Mouse (Mus musculus) intestine, embryonic 16.5 days (tissue): Measurements from ENCODE around the gene Hspbp1. TPM values are rescaled to one million over a fixed set of nuclear protein-coding genes. Genes with fewer than 3 reads are reported as not detected.
A peak's percentile ranks its signal among the peaks of the same experiment; 100 is the strongest.

Experiments used
- ATAC-seq: fragments of 200-750 bp; cut with Nextera tagmentation; 2 replicates; pipeline ENCODE4 v1.8.0; 2017; ENCODE audit warnings: moderate TSS enrichment, moderate library complexity
- H3K27ac ChIP-seq: fragments of 300-500 bp; sonication (generic); 2 replicates; pipeline ENCODE4 v1.5.1; 2014; ENCODE audit warnings: mild to moderate bottlenecking, low read length
- H3K27me3 ChIP-seq: fragments of 300-500 bp; sonication (generic); replicated peaks from 2 replicates; pipeline ENCODE4 v1.6.1; 2014; ENCODE audit warnings: low read length, control low read depth, mixed read lengths; ENCODE audit not compliant: control insufficient read depth, insufficient read depth
- H3K36me3 ChIP-seq: fragments of 300-500 bp; sonication (generic); 2 replicates; pipeline ENCODE4 v1.6.1; 2014; ENCODE audit warnings: low read length, control low read depth; ENCODE audit not compliant: control insufficient read depth, insufficient read depth
- H3K4me1 ChIP-seq: fragments of 300-500 bp; sonication (generic); 2 replicates; pipeline ENCODE4 v1.6.1; 2014; ENCODE audit warnings: low read length, control low read depth, mixed read lengths; ENCODE audit not compliant: control insufficient read depth, insufficient read depth
- H3K4me2 ChIP-seq: fragments of 300-500 bp; sonication (generic); 2 replicates; pipeline ENCODE4 v1.6.1; 2014; ENCODE audit warnings: low read depth, low read length, control low read depth
- H3K4me3 ChIP-seq: fragments of 300-500 bp; sonication (generic); 2 replicates; pipeline ENCODE4 v1.5.1; 2014; ENCODE audit warnings: mild to moderate bottlenecking, low read length
- H3K9ac ChIP-seq: fragments of 300-500 bp; sonication (generic); 2 replicates; pipeline ENCODE4 v1.6.1; 2014; ENCODE audit warnings: low read depth, low read length
- H3K9me3 ChIP-seq: fragments of 300-500 bp; sonication (generic); 2 replicates; pipeline ENCODE4 v1.6.1; 2016; ENCODE audit warnings: low read length, control low read depth; ENCODE audit not compliant: control insufficient read depth
- WGBS: fragments of 180-500 bp; shearing (Covaris S2); extraction: QIAGEN DNeasy Blood & Tissue Kit; methylation state at CpG from one replicate; pipeline ENCODE4 v1.1.7; 2014; 5-methylcytosine and 5-hydroxymethylcytosine counted together
- polyA plus RNA-seq: library from polyadenylated mRNA; unstranded; fragments of >200 nt; fragmentation: Nextera tagmentation; extraction: Ambion mirVana; gene quantifications from 2 replicates; pipeline ENCODE4 v1.2.1, GENCODE M21; 2015

Hspbp1 gene
- polyA plus RNA-seq, 1 experiment from 2014 or later: 95.4 TPM

GRCm38 (mm10) chr7:4674114-4674731, 10.6 kb downstream of the Hspbp1 start:
- peak; percentile 63 for ATAC-seq
- Histone ChIP-seq H3K4me2 (no peak overlapping the region), H3K27me3 (no peaks in the 10 kb centered on the region), H3K9me3 (no peaks in the 10 kb centered on the region), H3K4me3 (no peak overlapping the region), H3K9ac (0 out of 2 replicates have a peak overlapping the region, but pooled peaks have one; percentile 21), H3K27ac (peak overlapping the region; percentile 31; the same call in 1 of the 2 replicates), H3K36me3 (peaks cover 2% of the 10 kb centered on the region; the same call in 1 of the 2 replicates), H3K4me1 (peaks cover 7% of the 10 kb centered on the region; the same call in 1 of the 2 replicates)
- 57% methylated on average over 12 of the region's 12 CpGs for WGBS

GRCm38 (mm10) chr7:4671956-4672355, 12.9 kb downstream of the Hspbp1 start:
- Histone ChIP-seq H3K9ac (no peak overlapping the region), H3K9me3 (no peaks in the 10 kb centered on the region), H3K27me3 (no peaks in the 10 kb centered on the region), H3K4me2 (no peak overlapping the region), H3K27ac (peak overlapping the region; percentile 52; the same call in 1 of the 2 replicates), H3K36me3 (peaks cover 2% of the 10 kb centered on the region; the same call in 1 of the 2 replicates), H3K4me3 (no peak overlapping the region), H3K4me1 (peaks cover 7% of the 10 kb centered on the region; the same call in 1 of the 2 replicates)
- ATAC-seq: peak; percentile 41; the same call in 1 of the 2 replicates
- 54% methylated on average over 4 of the region's 4 CpGs for WGBS

GRCm38 (mm10) chr7:4670655-4671255, 14.1 kb downstream of the Hspbp1 start:
- 84% methylated on average over 8 of the region's 8 CpGs for whole genome bisulfite sequencing
- H3K9ac ChIP-seq: no peak overlapping the region
- H3K4me1 ChIP-seq: peaks cover 7% of the 10 kb centered on the region; the same call in 1 of the 2 replicates
- H3K9me3 ChIP-seq: no peaks in the 10 kb centered on the region
- H3K36me3 ChIP-seq: peaks cover 5% of the 10 kb centered on the region
- no peak overlapping the region for H3K4me3 ChIP-seq
- H3K27ac ChIP-seq: no peak overlapping the region
- no peak overlapping the region for H3K4me2 ChIP-seq
- ATAC-seq: 0 out of 2 replicates have a peak, but pooled peaks have one; percentile 17
- no peaks in the 10 kb centered on the region for H3K27me3 ChIP-seq

- H3K4me1 ChIP-seq: 0 out of 2 replicates have a peak, but pooled peaks cover under 1% of the 10 kb centered on the region
- H3K36me3 ChIP-seq: peaks cover 5% of the 10 kb centered on the region
- no peaks in the 10 kb centered on the region for H3K27me3 ChIP-seq
- H3K4me3 ChIP-seq: no peak overlapping the region
- no peak overlapping the region for H3K27ac ChIP-seq
- H3K4me2 ChIP-seq: no peak overlapping the region
- ATAC-seq: no peak
- H3K9me3 ChIP-seq: no peaks in the 10 kb centered on the region
- WGBS: 93% methylated on average over 9 of the region's 9 CpGs
- H3K9ac ChIP-seq: no peak overlapping the region
These were observed 15.7 kb downstream of the Hspbp1 start for GRCm38 (mm10) chr7:4669156-4669555.

GRCm38 (mm10) chr7:4668506-4668905, 16.4 kb downstream of the Hspbp1 start:
- Histone ChIP-seq H3K36me3 (peaks cover 5% of the 10 kb centered on the region), H3K9me3 (no peaks in the 10 kb centered on the region), H3K4me2 (no peak overlapping the region), H3K27me3 (no peaks in the 10 kb centered on the region), H3K4me1 (no peaks in the 10 kb centered on the region), H3K27ac (no peak overlapping the region), H3K9ac (no peak overlapping the region), H3K4me3 (no peak overlapping the region)
- WGBS: 95% methylated on average over 8 of the region's 8 CpGs
- no peak for ATAC-seq

- Histone ChIP-seq H3K9me3 (no peaks in the 10 kb centered on the region), H3K36me3 (peaks cover 5% of the 10 kb centered on the region)
These were observed 18.0 kb downstream of the Hspbp1 start for GRCm38 (mm10) chr7:4666871-4667270.

GRCm38 (mm10) chr7:4663742-4664141, 21.1 kb downstream of the Hspbp1 start:
- 81% methylated on average over 2 of the region's 2 CpGs for WGBS
- peaks cover 5% of the 10 kb centered on the region for H3K36me3 ChIP-seq
- ATAC-seq: no peak
- no peaks in the 10 kb centered on the region for H3K9me3 ChIP-seq
- no peak overlapping the region for H3K9ac ChIP-seq
- H3K27ac ChIP-seq: no peak overlapping the region
- H3K4me3 ChIP-seq: no peak overlapping the region
- no peaks in the 10 kb centered on the region for H3K27me3 ChIP-seq
- H3K4me2 ChIP-seq: no peak overlapping the region
- peaks cover 7% of the 10 kb centered on the region for H3K4me1 ChIP-seq

More at GRCm38 (mm10) chr7:4666871-4667270, 18.0 kb downstream of the Hspbp1 start:
- Histone ChIP-seq H3K4me2 (no peak overlapping the region), H3K4me3 (no peak overlapping the region), H3K4me1 (no peaks in the 10 kb centered on the region), H3K9ac (no peak overlapping the region), H3K27ac (no peak overlapping the region), H3K27me3 (no peaks in the 10 kb centered on the region)
- 96% methylated on average over 5 of the region's 5 CpGs for WGBS
- no peak for ATAC-seq

GRCm38 (mm10) chr7:4663179-4663578, 21.7 kb downstream of the Hspbp1 start:
- Histone ChIP-seq H3K27ac (no peak overlapping the region), H3K27me3 (no peaks in the 10 kb centered on the region), H3K9me3 (no peaks in the 10 kb centered on the region), H3K9ac (no peak overlapping the region), H3K36me3 (peaks cover 5% of the 10 kb centered on the region), H3K4me3 (no peak overlapping the region), H3K4me2 (no peak overlapping the region), H3K4me1 (peaks cover 7% of the 10 kb centered on the region)
- WGBS: 75% methylated on average over 8 of the region's 8 CpGs
- ATAC-seq: no peak

- WGBS: 62% methylated on average over 3 of the region's 3 CpGs
- ATAC-seq: no peak
- 0 out of 2 replicates have a peak overlapping the region, but pooled peaks have one; percentile 95 for H3K27ac ChIP-seq
These were observed 24.9 kb downstream of the Hspbp1 start for GRCm38 (mm10) chr7:4659911-4660443.

More at GRCm38 (mm10) chr7:4659911-4660443, 24.9 kb downstream of the Hspbp1 start:
- Histone ChIP-seq H3K9me3 (no peaks in the 10 kb centered on the region), H3K4me2 (peak overlapping the region; percentile 92), H3K4me1 (peaks cover 23% of the 10 kb centered on the region), H3K4me3 (no peak overlapping the region; the same call in 1 of the 2 replicates), H3K27me3 (no peaks in the 10 kb centered on the region), H3K9ac (peak overlapping the region; percentile 94; the same call in 1 of the 2 replicates), H3K36me3 (no peaks in the 10 kb centered on the region)
